Mouse (Mus musculus): Measurements from ENCODE around the gene Cfap206.
"Not testable (repeated sequence)": the region's sequence is repeated elsewhere in the genome, so short reads cannot be mapped to it uniquely, and the experiment has no call there.

- not testable (repeated sequence) for TF ChIP-seq CTCF (IDR thresholded peaks at IDR 0.05; ENCODE audit: low read depth, low read length); GATA1 (IDR thresholded peaks at IDR 0.05; ENCODE audit: borderline replicate concordance, low read length)
These were observed 3.4 kb upstream of the Cfap206 start for GRCm38 (mm10) chr4:34733415-34733814.
